In genomic region chr10:91080540-91080939, GRCm38 (mm10) we compare ENCODE assay signal across 18 mouse cellular contexts. TPM values are rescaled to one million over a fixed set of nuclear protein-coding genes. Genes with fewer than 3 reads are reported as not detected.
DNase-seq lines count a peak whose midpoint lies in the region; ATAC-seq and TF ChIP-seq lines count a peak whose summit lies in the region.
"Had no signal": no experiment of that assay in that cellular context is flagged by ENCODE, and none has a peak within 500 bp of the region (broad histone marks: within the 10 kb centered on the region; RNA-seq: fewer than 3 reads in every experiment).

No protein-coding gene starts in this region.

- H3K9me3 ChIP-seq in heart, embryonic 14.5 days (ENCODE audit: control insufficient read depth, low read length), result no peaks in the 10 kb centered on the region
- H3K9me3 ChIP-seq in liver, embryonic 16.5 days (replicated peaks; ENCODE audit: control insufficient read depth, low read length), result no peaks in the 10 kb centered on the region
- H3K9me3 ChIP-seq: forebrain, embryonic 13.5 days; lung, embryonic 15.5 days had no signal

- no peak overlapping the region for H3K27ac ChIP-seq in heart, embryonic 14.5 days (replicated peaks in 1 of 2; ENCODE audit: control insufficient read depth in 1 of 2, insufficient read depth in 1 of 2, low read depth in 2 of 2, low read length in 2 of 2)
- H3K27ac ChIP-seq in liver, adult 2 months (replicated peaks; ENCODE audit: insufficient read depth, low read depth, low read length), result no peak overlapping the region
- no peak overlapping the region for H3K27ac ChIP-seq in liver, embryonic 16.5 days (ENCODE audit: low read length)
- H3K27ac ChIP-seq: forebrain, embryonic 13.5 days; lung, embryonic 15.5 days had no signal

- no peak overlapping the region for H3K4me3 ChIP-seq in heart, embryonic 14.5 days (ENCODE audit: control insufficient read depth in 1 of 2, insufficient read depth in 1 of 2, low read depth in 1 of 2, low read length in 2 of 2)
- no peak overlapping the region for H3K4me3 ChIP-seq in liver, adult 2 months (ENCODE audit: insufficient read depth, low read depth, low read length)
- no peak overlapping the region for H3K4me3 ChIP-seq in liver, embryonic 16.5 days (ENCODE audit: low read depth, low read length)
- H3K4me3 ChIP-seq: forebrain, embryonic 13.5 days; lung, embryonic 15.5 days had no signal

- 0 out of 2 replicates have a peak overlapping the region, but pooled peaks have one; percentile 30 for H3K9ac ChIP-seq in heart, embryonic 14.5 days (ENCODE audit: low read length)
- H3K9ac ChIP-seq in liver, adult 2 months (ENCODE audit: low read depth, low read length), result no peak overlapping the region
- no peak overlapping the region for H3K9ac ChIP-seq in liver, embryonic 16.5 days (ENCODE audit: low read depth, low read length)
- H3K9ac ChIP-seq: forebrain, embryonic 13.5 days; lung, embryonic 15.5 days had no signal

- WGBS in heart, embryonic 14.5 days, result 78% methylated on average over 5 of the region's 5 CpGs
- WGBS in liver, adult 2 months, result 72% methylated on average over 5 of the region's 5 CpGs
- 70% methylated on average over 5 of the region's 5 CpGs for WGBS in liver, embryonic 16.5 days (ENCODE audit: insufficient replicate concordance)

- no peak for TF ChIP-seq POLR2A in liver, adult 2 months (IDR thresholded peaks at IDR 0.05; ENCODE audit: extremely low read depth, insufficient read depth, low read length)

- no peaks in the 10 kb centered on the region for H3K79me2 ChIP-seq in liver, adult 2 months (ENCODE audit: control insufficient read depth, insufficient read depth, low read length)

- H3K36me3 ChIP-seq in heart, embryonic 14.5 days (ENCODE audit: control insufficient read depth, insufficient read depth, low read length), result peaks cover 40% of the 10 kb centered on the region
- no peaks in the 10 kb centered on the region for H3K36me3 ChIP-seq in liver, adult 2 months (ENCODE audit: control insufficient read depth, insufficient read depth, low read length)
- H3K36me3 ChIP-seq in liver, embryonic 16.5 days (ENCODE audit: control insufficient read depth, insufficient read depth), result peaks cover 7% of the 10 kb centered on the region

- H3K27me3 ChIP-seq in heart, embryonic 14.5 days (ENCODE audit: control insufficient read depth, insufficient read depth, low read length), result no peaks in the 10 kb centered on the region
- H3K27me3 ChIP-seq in liver, adult 2 months (ENCODE audit: control insufficient read depth, insufficient read depth, low read length), result no peaks in the 10 kb centered on the region
- H3K27me3 ChIP-seq in liver, embryonic 16.5 days (ENCODE audit: control insufficient read depth, insufficient read depth, low read depth, low read length), result no peaks in the 10 kb centered on the region
- H3K27me3 ChIP-seq: forebrain, embryonic 13.5 days; lung, embryonic 15.5 days had no signal

- ATAC-seq in heart, embryonic 14.5 days (ENCODE audit: insufficient number of reproducible peaks, insufficient read depth, low FRiP score, low read depth), result no peak
- no peak for ATAC-seq in liver, embryonic 16.5 days (ENCODE audit: low read depth)
- ATAC-seq: forebrain, embryonic 13.5 days; hindbrain, embryonic 16.5 days had no signal

- no peak for DNase-seq in heart, postnatal 14 days
- DNase-seq in liver, adult 2 months (ENCODE audit: extremely low read depth, low read depth, low spot score), result peak; percentile 7
- DNase-seq in liver, result no peak
- peak; percentile 28 for DNase-seq in c-Kit-positive CD71-positive TER-119-negative erythroid progenitor cells, embryonic 14.5 days (ENCODE audit: low read depth)
- DNase-seq in thymus, postnatal 10 days (ENCODE audit: low spot score in 2 of 2), result no peak
- no peak for DNase-seq in adrenal gland, postnatal 25 days
- DNase-seq: cerebellum, adult 9-11 months; heart, adult 11 months; kidney, postnatal 10 days; layer of hippocampus, adult 9-11 months; right cerebral cortex, postnatal 25 days; thymus, adult 18-20 months had no signal

- intact Hi-C loops in heart, postnatal 14 days (cut with DNase I), result loop anchor here (5.0 kb wide), 3 partner anchors 42 to 162 kb away; partner anchors contain the start of gene Slc25a3

- H3K4me2 ChIP-seq in heart, embryonic 14.5 days (ENCODE audit: low read length), result peak overlapping the region; percentile 88; the same call in 1 of the 2 replicates
- peak overlapping the region; percentile 24; the same call in 1 of the 2 replicates for H3K4me2 ChIP-seq in liver, embryonic 16.5 days (ENCODE audit: low read depth, low read length)
- H3K4me2 ChIP-seq: forebrain, embryonic 13.5 days; midbrain, embryonic 11.5 days had no signal

- TF ChIP-seq CTCF in liver, adult 2 months (IDR thresholded peaks at IDR 0.05; ENCODE audit: low read depth, low read length), result no peak

- H3K4me1 ChIP-seq in heart, embryonic 14.5 days (ENCODE audit: control insufficient read depth in 2 of 2, insufficient read depth in 2 of 2, low read length in 2 of 2), result peaks cover 0 to 8% of the 10 kb centered on the region in 2 experiments; a peak in 2 of 4 replicates
- no peaks in the 10 kb centered on the region for H3K4me1 ChIP-seq in liver, adult 2 months (ENCODE audit: control insufficient read depth, insufficient read depth, low read length)
- peaks cover 11% of the 10 kb centered on the region for H3K4me1 ChIP-seq in liver, embryonic 16.5 days (ENCODE audit: control insufficient read depth, low read depth, low read length)

RNA-seq across cellular contexts. Expression of gene Apaf1, which starts 2.0 kb away (rescaled TPM):
- 17.3 and 19.2 TPM in 2 replicates for polyA plus RNA-seq in heart, embryonic 14.5 days (2014; fragmentation: Nextera tagmentation; extraction: Ambion mirVana)
- 10 to 100 TPM; 11.7 to 12.1 TPM for total RNA-seq in heart, postnatal 14 days (2021)
- 3.1 and 3.4 TPM in 2 replicates for total RNA-seq in liver, adult 2 months (2014; rRNA removed)
- 0.80 and 1.6 TPM in 2 replicates for polyA plus RNA-seq in liver, adult 2 months (2012; rRNA removed)
- polyA plus RNA-seq in liver, embryonic 16.5 days (2015; fragmentation: Nextera tagmentation; extraction: Ambion mirVana), result 5.8 and 7.0 TPM in 2 replicates
- total RNA-seq in adrenal gland, postnatal 25 days (2021), result 6.2 and 8.3 TPM in 2 replicates

RNA-seq across cellular contexts. Expression of gene Ikbip, which starts 2.2 kb away (rescaled TPM):
- 43.7 and 48.3 TPM in 2 replicates for polyA plus RNA-seq in heart, embryonic 14.5 days (2014; fragmentation: Nextera tagmentation; extraction: Ambion mirVana)
- total RNA-seq in heart, postnatal 14 days (2021), result 10 to 100 TPM; 18.2 to 18.7 TPM
- total RNA-seq in liver, adult 2 months (2014; rRNA removed), result 6.9 TPM in 2 replicates
- polyA plus RNA-seq in liver, adult 2 months (2012; rRNA removed), result 0.38 and 0.77 TPM in 2 replicates
- polyA plus RNA-seq in liver, embryonic 16.5 days (2015; fragmentation: Nextera tagmentation; extraction: Ambion mirVana), result 6.5 and 6.9 TPM in 2 replicates
- total RNA-seq in adrenal gland, postnatal 25 days (2021), result 32.8 and 34.0 TPM in 2 replicates

RNA-seq across cellular contexts. Expression of gene Slc25a3, which starts 43.3 kb away (rescaled TPM):
- polyA plus RNA-seq in heart, embryonic 14.5 days (2014; fragmentation: Nextera tagmentation; extraction: Ambion mirVana), result 1,147 and 1,166 TPM in 2 replicates
- 1,000 to 10,000 TPM; 2,379 to 2,461 TPM for total RNA-seq in heart, postnatal 14 days (2021)
- 222 and 288 TPM in 2 replicates for total RNA-seq in liver, adult 2 months (2014; rRNA removed)
- 269 and 371 TPM in 2 replicates for polyA plus RNA-seq in liver, adult 2 months (2012; rRNA removed)
- 184 and 186 TPM in 2 replicates for polyA plus RNA-seq in liver, embryonic 16.5 days (2015; fragmentation: Nextera tagmentation; extraction: Ambion mirVana)
- 873 and 948 TPM in 2 replicates for total RNA-seq in adrenal gland, postnatal 25 days (2021)

Comparison
In these comparisons a context has a peak if more than half of its experiments do, and no peak if none do; other contexts are left out.
1. DNase-seq: peak in liver, adult 2 months (single experiment) and c-Kit-positive CD71-positive TER-119-negative erythroid progenitor cells, embryonic 14.5 days (single experiment); none in heart, postnatal 14 days (0 of 2), liver (single experiment), thymus, postnatal 10 days (0 of 2) and adrenal gland, postnatal 25 days (single experiment).